Mouse (Mus musculus): ENCODE measurements around the gene Arid5b.

DNA sequence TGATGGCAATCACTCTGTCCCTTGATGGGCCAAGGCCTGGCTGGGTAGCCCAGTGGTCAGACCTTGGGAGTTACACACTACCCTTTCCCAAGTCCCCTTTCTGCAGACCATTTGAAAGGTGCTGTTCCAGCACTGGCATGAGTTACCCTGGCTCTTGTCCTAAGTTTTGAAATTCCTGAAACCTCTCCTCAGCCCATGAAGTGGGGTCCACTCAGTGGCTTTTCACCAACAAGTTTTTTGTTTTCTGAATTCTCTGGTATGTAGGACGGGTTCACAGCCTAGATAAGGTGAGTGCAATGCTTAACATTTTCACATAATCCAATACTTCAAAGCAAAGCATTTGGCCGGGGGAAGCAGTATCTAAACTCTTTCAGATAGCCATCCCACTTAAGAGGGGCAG, 183.4 kb downstream of the Arid5b start:
- no peak for TF ChIP-seq POLR2A (IDR thresholded peaks at IDR 0.05; ENCODE audit: borderline replicate concordance, control insufficient read depth, low read depth, low read length)
- no peak for TF ChIP-seq CTCF (IDR thresholded peaks at IDR 0.05; ENCODE audit: control insufficient read depth, insufficient read depth, low read length)
